Mouse (Mus musculus) neural tube, embryonic 15.5 days (tissue): ENCODE measurements around the gene Gucy2c. TPM values are rescaled to one million over a fixed set of nuclear protein-coding genes. Genes with fewer than 3 reads are reported as not detected.
A peak's percentile ranks its signal among the peaks of the same experiment; 100 is the strongest.

ENCODE experiments used
- ATAC-seq: fragments of 200-750 bp; cut with Nextera tagmentation; 2 replicates; pipeline ENCODE4 v1.8.0; 2017; ENCODE audit warnings: mild to moderate bottlenecking, moderate TSS enrichment, moderate library complexity; ENCODE audit not compliant: low FRiP score
- H3K27ac ChIP-seq: fragments of 300-500 bp; sonication (generic); replicated peaks from 2 replicates; pipeline ENCODE4 v1.5.1; 2015; ENCODE audit warnings: mild to moderate bottlenecking, inconsistent platforms
- H3K27me3 ChIP-seq: fragments of 300-500 bp; sonication (generic); replicated peaks from 2 replicates; pipeline ENCODE4 v1.6.1; 2015; ENCODE audit warnings: inconsistent platforms
- H3K36me3 ChIP-seq: fragments of 300-500 bp; sonication (generic); 2 replicates; pipeline ENCODE4 v1.6.1; 2015; ENCODE audit warnings: inconsistent platforms
- H3K4me1 ChIP-seq: fragments of 300-500 bp; sonication (generic); 2 replicates; pipeline ENCODE4 v1.6.1; 2015; ENCODE audit warnings: inconsistent platforms
- H3K4me2 ChIP-seq: fragments of 300-500 bp; sonication (generic); 2 replicates; pipeline ENCODE4 v1.6.1; 2015; ENCODE audit warnings: inconsistent platforms, mild to moderate bottlenecking, moderate library complexity
- H3K4me3 ChIP-seq: fragments of 300-500 bp; sonication (generic); replicated peaks from 2 replicates; pipeline ENCODE4 v1.5.1; 2015; ENCODE audit warnings: mild to moderate bottlenecking, inconsistent platforms
- H3K9ac ChIP-seq: fragments of 300-500 bp; sonication (generic); replicated peaks from 2 replicates; pipeline ENCODE4 v1.6.1; 2015; ENCODE audit warnings: mild to moderate bottlenecking, inconsistent platforms
- H3K9me3 ChIP-seq: fragments of 300-500 bp; sonication (generic); replicated peaks from 2 replicates; pipeline ENCODE4 v1.6.1; 2016; ENCODE audit warnings: inconsistent platforms
- WGBS: fragments of 180-500 bp; shearing (Covaris S2); methylation state at CpG from one replicate; pipeline ENCODE4 v1.1.7; 2015; ENCODE audit warnings: mixed read lengths; 5-methylcytosine and 5-hydroxymethylcytosine counted together
- polyA plus RNA-seq: library from polyadenylated mRNA; unstranded; fragments of >200 nt; fragmentation: Nextera tagmentation; extraction: Ambion mirVana; gene quantifications from 2 replicates; pipeline ENCODE4 v1.2.1, GENCODE M21; 2015

Gucy2c gene
- polyA plus RNA-seq, 1 experiment from 2014 or later: 0.23 TPM

GRCm38 (mm10) chr6:136769859-136770258 is 11.7 kb downstream of the Gucy2c start:
- Histone ChIP-seq H3K9ac (no peak overlapping the region), H3K36me3 (no peaks in the 10 kb centered on the region), H3K27me3 (no peaks in the 10 kb centered on the region), H3K4me3 (no peak overlapping the region), H3K27ac (no peak overlapping the region), H3K9me3 (no peaks in the 10 kb centered on the region), H3K4me1 (no peaks in the 10 kb centered on the region), H3K4me2 (no peak overlapping the region)
- 84% methylated on average over 7 of the region's 7 CpGs for WGBS
- no peak for ATAC-seq

DNA sequence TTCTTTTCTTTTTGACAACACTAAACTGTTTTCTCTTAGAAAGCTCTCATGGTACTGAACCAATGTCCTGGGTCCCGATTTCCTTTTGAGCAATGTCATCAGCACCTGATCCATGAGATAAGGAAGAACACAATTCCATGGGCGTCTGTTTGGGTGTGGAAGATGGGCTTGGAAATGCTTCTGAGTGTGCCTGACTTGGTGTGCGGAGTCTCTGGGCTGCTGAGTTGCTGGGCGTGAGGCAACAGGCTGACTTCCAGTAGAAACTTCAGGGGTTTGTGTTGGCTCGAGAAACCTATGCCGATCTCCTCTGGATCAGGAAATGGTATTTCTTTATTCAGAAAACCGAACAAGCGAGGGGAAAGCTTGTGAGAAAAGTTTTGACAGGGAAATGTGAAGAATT is 12.4 kb downstream of the Gucy2c start:
- WGBS: 90% methylated on average over 8 of the region's 8 CpGs
- Histone ChIP-seq H3K4me1 (no peaks in the 10 kb centered on the region), H3K9ac (no peak overlapping the region), H3K9me3 (no peaks in the 10 kb centered on the region), H3K27ac (no peak overlapping the region), H3K4me3 (no peak overlapping the region), H3K27me3 (no peaks in the 10 kb centered on the region), H3K36me3 (no peaks in the 10 kb centered on the region), H3K4me2 (no peak overlapping the region)
- ATAC-seq: no peak

- Histone ChIP-seq H3K27me3 (no peaks in the 10 kb centered on the region), H3K4me3 (no peak overlapping the region), H3K27ac (no peak overlapping the region), H3K9me3 (no peaks in the 10 kb centered on the region), H3K4me2 (no peak overlapping the region), H3K4me1 (no peaks in the 10 kb centered on the region), H3K9ac (no peak overlapping the region), H3K36me3 (no peaks in the 10 kb centered on the region)
- no peak for ATAC-seq
- WGBS: 74% methylated on average over 1 of the region's 1 CpGs
Measured at GRCm38 (mm10) chr6:136763912-136764311, 17.7 kb downstream of the Gucy2c start.

GRCm38 (mm10) chr6:136750567-136750966 is 31.0 kb downstream of the Gucy2c start:
- Histone ChIP-seq H3K9me3 (no peaks in the 10 kb centered on the region), H3K27ac (no peak overlapping the region), H3K4me2 (no peak overlapping the region), H3K36me3 (no peaks in the 10 kb centered on the region), H3K4me3 (no peak overlapping the region), H3K4me1 (no peaks in the 10 kb centered on the region), H3K9ac (no peak overlapping the region), H3K27me3 (no peaks in the 10 kb centered on the region)
- 88% methylated on average over 11 of the region's 11 CpGs for WGBS
- no peak for ATAC-seq

DNA sequence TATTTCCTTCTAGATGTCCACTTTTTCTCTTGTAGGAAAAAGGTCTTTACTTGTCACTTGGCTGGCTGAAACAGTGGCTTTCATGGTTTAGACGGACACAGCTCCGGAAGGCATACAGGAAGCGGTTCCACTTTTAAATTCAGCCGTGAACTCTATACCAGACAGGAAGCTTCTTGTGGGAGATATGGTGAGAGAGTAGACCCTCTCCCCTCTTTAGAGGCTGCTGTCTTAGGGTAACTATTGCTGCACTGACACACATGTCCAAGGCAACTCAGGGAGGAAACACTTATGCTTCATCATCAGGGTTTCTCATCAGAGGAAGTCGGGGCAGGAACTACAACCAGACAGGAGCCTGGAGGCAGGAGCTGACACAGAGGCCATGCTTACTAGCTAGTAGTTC is 36.0 kb downstream of the Gucy2c start:
- Histone ChIP-seq H3K4me1 (peaks cover 3% of the 10 kb centered on the region; the same call in 1 of the 2 replicates), H3K27ac (no peak overlapping the region), H3K4me3 (no peak overlapping the region), H3K9me3 (no peaks in the 10 kb centered on the region), H3K4me2 (no peak overlapping the region), H3K36me3 (no peaks in the 10 kb centered on the region), H3K9ac (no peak overlapping the region), H3K27me3 (no peaks in the 10 kb centered on the region)
- no peak for ATAC-seq
- WGBS: 86% methylated on average over 5 of the region's 5 CpGs

DNA sequence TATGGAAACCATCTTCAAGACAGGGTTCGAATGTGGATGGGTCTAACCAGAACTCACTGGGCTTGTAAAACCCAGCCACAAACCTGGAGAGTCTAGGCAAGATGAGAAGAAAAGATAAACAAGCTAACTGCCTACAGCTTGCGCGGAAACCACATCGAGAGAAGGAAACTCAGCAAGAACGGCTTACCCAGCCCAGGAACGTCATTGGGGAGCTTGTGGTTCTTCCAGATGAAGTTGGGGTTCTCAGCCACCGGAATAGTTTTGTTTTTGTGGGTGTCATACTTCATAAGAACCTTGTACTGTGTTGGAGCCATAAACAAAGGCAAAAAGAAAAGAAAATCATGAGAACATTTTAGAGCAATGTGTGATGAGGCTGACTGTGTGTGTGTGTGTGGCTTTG is 37.8 kb downstream of the Gucy2c start:
- WGBS: 86% methylated on average over 7 of the region's 7 CpGs
- Histone ChIP-seq H3K36me3 (no peaks in the 10 kb centered on the region), H3K4me3 (no peak overlapping the region), H3K27ac (no peak overlapping the region), H3K9ac (no peak overlapping the region), H3K27me3 (no peaks in the 10 kb centered on the region), H3K4me1 (peaks cover 3% of the 10 kb centered on the region; the same call in 1 of the 2 replicates), H3K4me2 (no peak overlapping the region), H3K9me3 (no peaks in the 10 kb centered on the region)
- no peak for ATAC-seq

GRCm38 (mm10) chr6:136742352-136743118 is 39.0 kb downstream of the Gucy2c start:
- Histone ChIP-seq H3K4me2 (no peak overlapping the region), H3K27me3 (no peaks in the 10 kb centered on the region), H3K4me3 (no peak overlapping the region), H3K4me1 (peaks cover 3% of the 10 kb centered on the region; the same call in 1 of the 2 replicates), H3K36me3 (no peaks in the 10 kb centered on the region), H3K9ac (no peak overlapping the region), H3K27ac (no peak overlapping the region), H3K9me3 (no peaks in the 10 kb centered on the region)
- ATAC-seq: peak; percentile 83
- WGBS: 42% methylated on average over 10 of the region's 10 CpGs

DNA sequence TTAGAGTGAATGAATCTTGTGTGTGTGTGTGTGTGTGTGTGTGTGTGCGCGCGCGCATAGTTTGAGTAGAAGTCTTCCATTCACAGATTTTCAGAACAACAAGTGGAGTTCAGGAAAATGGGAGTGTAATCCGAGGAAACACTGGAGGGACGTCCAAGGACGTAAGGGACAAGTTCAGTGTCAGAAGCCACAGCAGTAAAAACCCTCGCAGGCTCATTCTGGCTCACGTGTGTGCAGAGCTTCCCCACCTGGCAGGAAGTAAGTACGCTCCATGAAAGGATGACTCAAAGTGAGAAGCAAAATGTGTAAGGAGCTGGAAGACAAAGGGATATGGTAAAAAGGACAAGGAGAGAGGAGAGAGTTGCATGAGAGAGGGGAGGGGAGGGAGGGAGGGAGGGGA is 40.3 kb downstream of the Gucy2c start:
- Histone ChIP-seq H3K4me3 (no peak overlapping the region), H3K4me2 (no peak overlapping the region), H3K36me3 (no peaks in the 10 kb centered on the region), H3K4me1 (peaks cover 3% of the 10 kb centered on the region; the same call in 1 of the 2 replicates), H3K27me3 (no peaks in the 10 kb centered on the region), H3K27ac (no peak overlapping the region), H3K9ac (no peak overlapping the region), H3K9me3 (no peaks in the 10 kb centered on the region)
- ATAC-seq: no peak
- whole genome bisulfite sequencing: 89% methylated on average over 10 of the region's 10 CpGs

- no peaks in the 10 kb centered on the region for H3K27me3 ChIP-seq
- no peak overlapping the region for H3K9ac ChIP-seq
- no peak overlapping the region for H3K27ac ChIP-seq
- ATAC-seq: no peak
- no peaks in the 10 kb centered on the region for H3K9me3 ChIP-seq
- H3K4me3 ChIP-seq: no peak overlapping the region
- no peaks in the 10 kb centered on the region for H3K4me1 ChIP-seq
- no peaks in the 10 kb centered on the region for H3K36me3 ChIP-seq
- 85% methylated on average over 7 of the region's 7 CpGs for WGBS
- no peak overlapping the region for H3K4me2 ChIP-seq
Measured at GRCm38 (mm10) chr6:136735766-136736165, 45.8 kb downstream of the Gucy2c start.

DNA sequence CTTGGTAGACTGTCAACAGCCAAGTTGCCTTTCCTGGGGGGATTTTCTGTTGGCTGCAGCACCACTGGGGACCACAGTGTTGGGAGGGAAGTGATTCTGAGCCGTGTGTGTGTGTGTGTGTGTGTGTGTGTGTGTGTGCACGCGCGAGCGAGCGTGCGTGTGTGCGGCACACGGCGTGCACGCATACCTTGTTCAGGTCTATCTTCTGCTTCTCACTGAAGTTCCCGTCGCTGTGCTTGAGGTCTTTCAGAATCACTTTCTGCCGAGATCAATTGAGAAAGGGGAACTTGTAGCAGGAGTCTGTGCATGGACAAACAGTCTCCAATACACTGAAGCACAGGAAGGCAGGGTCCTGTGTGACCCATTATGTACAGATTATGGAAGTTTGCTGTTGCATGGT is 53.4 kb downstream of the Gucy2c start:
- Histone ChIP-seq H3K27me3 (no peaks in the 10 kb centered on the region), H3K9me3 (no peaks in the 10 kb centered on the region), H3K27ac (no peak overlapping the region), H3K4me3 (no peak overlapping the region), H3K36me3 (no peaks in the 10 kb centered on the region), H3K4me2 (no peak overlapping the region), H3K4me1 (no peaks in the 10 kb centered on the region), H3K9ac (no peak overlapping the region)
- ATAC-seq: no peak
- WGBS: 94% methylated on average over 14 of the region's 14 CpGs

GRCm38 (mm10) chr6:136723171-136723570 is 58.4 kb downstream of the Gucy2c start:
- no peaks in the 10 kb centered on the region for H3K36me3 ChIP-seq
- no peaks in the 10 kb centered on the region for H3K9me3 ChIP-seq
- no peak for ATAC-seq
- H3K27ac ChIP-seq: no peak overlapping the region
- no peak overlapping the region for H3K4me3 ChIP-seq
- H3K4me1 ChIP-seq: no peaks in the 10 kb centered on the region
- H3K4me2 ChIP-seq: no peak overlapping the region
- no peaks in the 10 kb centered on the region for H3K27me3 ChIP-seq
- no peak overlapping the region for H3K9ac ChIP-seq
- WGBS: 82% methylated on average over 3 of the region's 3 CpGs

DNA sequence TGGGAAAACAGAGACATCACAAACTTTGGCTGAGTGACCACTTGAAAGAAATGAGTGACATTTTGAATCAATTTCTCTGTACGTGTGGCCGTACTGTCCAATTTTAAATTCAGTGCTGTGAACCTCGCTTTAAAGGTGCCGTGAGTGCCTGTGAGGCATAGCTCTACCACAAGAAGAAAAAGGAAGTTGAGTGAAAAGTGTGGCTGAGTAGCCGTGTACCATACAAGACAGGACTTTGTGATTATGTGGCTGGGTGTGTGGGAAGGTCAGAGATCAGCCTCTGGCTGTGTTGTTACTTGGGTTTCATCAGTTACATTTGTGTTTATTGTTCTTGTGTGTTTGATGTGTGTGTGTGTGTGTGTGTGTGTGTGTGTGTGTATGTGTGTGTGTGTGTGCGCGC is 59.0 kb downstream of the Gucy2c start:
- H3K4me2 ChIP-seq: no peak overlapping the region
- no peaks in the 10 kb centered on the region for H3K4me1 ChIP-seq
- no peaks in the 10 kb centered on the region for H3K9me3 ChIP-seq
- H3K27me3 ChIP-seq: no peaks in the 10 kb centered on the region
- ATAC-seq: no peak
- H3K4me3 ChIP-seq: no peak overlapping the region
- WGBS: 95% methylated on average over 7 of the region's 7 CpGs
- no peaks in the 10 kb centered on the region for H3K36me3 ChIP-seq
- H3K27ac ChIP-seq: no peak overlapping the region
- H3K9ac ChIP-seq: no peak overlapping the region
